In genomic region chr12:79068306-79068705, GRCm38 (mm10) we compare ENCODE assay signal across 23 mouse cellular contexts. TPM values are rescaled to one million over a fixed set of nuclear protein-coding genes. Genes with fewer than 3 reads are reported as not detected.
DNase-seq lines count a peak whose midpoint lies in the region; ATAC-seq and TF ChIP-seq lines count a peak whose summit lies in the region.
"Had no signal": no experiment of that assay in that cellular context is flagged by ENCODE, and none has a peak within 500 bp of the region (broad histone marks: within the 10 kb centered on the region; RNA-seq: fewer than 3 reads in every experiment).

No protein-coding gene starts in this region.

- ATAC-seq in kidney, postnatal 0 days (replicated peaks; ENCODE audit: low FRiP score, low read depth), result peak; percentile 55
- ATAC-seq: activated CD4-positive, CD25-positive, alpha-beta regulatory T cell, adult 4 months; forebrain, embryonic 16.5 days; Patski had no signal

- H3K27ac ChIP-seq in kidney, postnatal 0 days, result peak overlapping the region; percentile 66; the same call in 1 of the 2 replicates
- H3K27ac ChIP-seq: embryonic facial prominence, embryonic 13.5 days; forebrain, embryonic 12.5 days; heart, embryonic 10.5 days had no signal

- no peaks in the 10 kb centered on the region for H3K4me1 ChIP-seq in kidney, postnatal 0 days (replicated peaks; ENCODE audit: insufficient read depth, low read length)
- H3K4me1 ChIP-seq: embryonic facial prominence, embryonic 13.5 days; forebrain, embryonic 12.5 days; heart, embryonic 10.5 days had no signal

- H3K4me2 ChIP-seq in kidney, postnatal 0 days (ENCODE audit: low read length), result no peak overlapping the region
- H3K4me2 ChIP-seq: embryonic facial prominence, embryonic 13.5 days; forebrain, embryonic 12.5 days had no signal

- no peak for TF ChIP-seq CTCF in kidney, postnatal 0 days (IDR thresholded peaks at IDR 0.05; ENCODE audit: low read depth)

- peak; percentile 79 for DNase-seq in kidney, adult 11 months
- peak; percentile 86 for DNase-seq in kidney, adult 9 months
- no peak for DNase-seq in kidney, postnatal 0 days (ENCODE audit: low spot score)
- peak; percentile 80 to 82 for DNase-seq in kidney, postnatal 36 days
- DNase-seq in spleen, postnatal 36 days (ENCODE audit: low spot score in 2 of 2), result no peak
- no peak for DNase-seq in left cerebral cortex, adult 8-10 months (ENCODE audit: low spot score in 2 of 2)
- no peak for DNase-seq in cerebellum, postnatal 14 days
- DNase-seq in MN1 (ENCODE audit: low spot score), result no peak
- DNase-seq: adrenal gland, postnatal 14 days; B cell, adult 2 months; cerebellum, adult 11-12 months; cerebellum, adult 9-10 months; cerebellum, postnatal 36 days; gastrocnemius, postnatal 10 days; heart, adult 18-20 months; heart, postnatal 10 days; heart, postnatal 4 days had no signal

- WGBS in kidney, postnatal 0 days, result 87% methylated on average over 11 of the region's 11 CpGs

- H3K9ac ChIP-seq in kidney, postnatal 0 days (ENCODE audit: low read depth, low read length), result no peak overlapping the region
- H3K9ac ChIP-seq: embryonic facial prominence, embryonic 13.5 days; forebrain, embryonic 12.5 days had no signal

- no peaks in the 10 kb centered on the region for H3K27me3 ChIP-seq in kidney, postnatal 0 days (ENCODE audit: insufficient read depth, low read length)
- H3K27me3 ChIP-seq: embryonic facial prominence, embryonic 13.5 days; forebrain, embryonic 12.5 days; Patski had no signal

- H3K9me3 ChIP-seq in kidney, postnatal 0 days (replicated peaks; ENCODE audit: low read length), result no peaks in the 10 kb centered on the region
- H3K9me3 ChIP-seq: embryonic facial prominence, embryonic 13.5 days; forebrain, embryonic 12.5 days; heart, embryonic 10.5 days had no signal

- no peak overlapping the region for H3K4me3 ChIP-seq in kidney, postnatal 0 days (replicated peaks; ENCODE audit: low read depth, low read length)
- H3K4me3 ChIP-seq: embryonic facial prominence, embryonic 13.5 days; forebrain, embryonic 12.5 days; heart, embryonic 10.5 days had no signal

- H3K36me3 ChIP-seq in kidney, postnatal 0 days (ENCODE audit: insufficient read depth, low read length), result 0 out of 2 replicates have a peak, but pooled peaks cover 9% of the 10 kb centered on the region

RNA-seq across cellular contexts. Expression of gene Pigh, which starts 21.1 kb away (rescaled TPM):
- 23.3 and 25.6 TPM in 2 replicates for polyA plus RNA-seq in kidney, postnatal 0 days (2015; fragmentation: Nextera tagmentation; extraction: Ambion mirVana)
- 10 to 100 TPM in 2 of 4 experiments, 1 to 10 TPM in 2; 8.1 to 12.4 (median 9.7) TPM for total RNA-seq in left cerebral cortex, adult 8-10 months (2022)

RNA-seq across cellular contexts. Expression of gene Plekhh1, which starts 39.3 kb away (rescaled TPM):
- 5.8 and 6.0 TPM in 2 replicates for polyA plus RNA-seq in kidney, postnatal 0 days (2015; fragmentation: Nextera tagmentation; extraction: Ambion mirVana)
- total RNA-seq in left cerebral cortex, adult 8-10 months (2022), result 10 to 100 TPM; 21.1 to 27.5 (median 25.0) TPM

Comparison
In these comparisons a context has a peak if more than half of its experiments do, and no peak if none do; other contexts are left out.
1. DNase-seq: peak in kidney, adult 11 months (single experiment), kidney, adult 9 months (single experiment) and kidney, postnatal 36 days (2 of 2); none in kidney, postnatal 0 days (single experiment), spleen, postnatal 36 days (0 of 2), left cerebral cortex, adult 8-10 months (0 of 2), cerebellum, postnatal 14 days (0 of 2) and MN1 (single experiment).